Mouse (Mus musculus): Measurements from ENCODE around the gene Pik3ip1. TPM values are rescaled to one million over a fixed set of nuclear protein-coding genes. Genes with fewer than 3 reads are reported as not detected.

The Pik3ip1 gene
- polyA plus RNA-seq, 1 experiment from 2014 or later, result 2.5 TPM

- ATAC-seq, result peak; percentile 4
- Histone ChIP-seq H3K9ac (replicated peaks) (peak overlapping the region; percentile 95), H3K36me3 (replicated peaks; ENCODE audit: insufficient read depth, low read length) (peaks cover 33% of the 10 kb centered on the region), H3K4me2 (ENCODE audit: low read depth, low read length) (peak overlapping the region; percentile 100), H3K9me3 (ENCODE audit: low read length) (no peaks in the 10 kb centered on the region), H3K27ac (ENCODE audit: low read depth) (peak overlapping the region; percentile 99), H3K4me1 (ENCODE audit: insufficient read depth) (peaks cover 51% of the 10 kb centered on the region), H3K4me3 (ENCODE audit: low read depth, low read length) (peak overlapping the region; percentile 93), H3K27me3 (ENCODE audit: insufficient read depth, low read length) (no peaks in the 10 kb centered on the region)
- WGBS (ENCODE audit: insufficient replicate concordance), result under 1% methylated on average over 8 of the region's 8 CpGs
- DNase-seq, result peak; percentile 76
- no peak for TF ChIP-seq EP300 (IDR thresholded peaks at IDR 0.05; ENCODE audit: low read depth)
- TF ChIP-seq CTCF (IDR thresholded peaks at IDR 0.05; ENCODE audit: low read depth), result no peak
Measured at GRCm38 (mm10) chr11:3292062-3292421, 38.2 kb upstream of the Pik3ip1 start.

DNA sequence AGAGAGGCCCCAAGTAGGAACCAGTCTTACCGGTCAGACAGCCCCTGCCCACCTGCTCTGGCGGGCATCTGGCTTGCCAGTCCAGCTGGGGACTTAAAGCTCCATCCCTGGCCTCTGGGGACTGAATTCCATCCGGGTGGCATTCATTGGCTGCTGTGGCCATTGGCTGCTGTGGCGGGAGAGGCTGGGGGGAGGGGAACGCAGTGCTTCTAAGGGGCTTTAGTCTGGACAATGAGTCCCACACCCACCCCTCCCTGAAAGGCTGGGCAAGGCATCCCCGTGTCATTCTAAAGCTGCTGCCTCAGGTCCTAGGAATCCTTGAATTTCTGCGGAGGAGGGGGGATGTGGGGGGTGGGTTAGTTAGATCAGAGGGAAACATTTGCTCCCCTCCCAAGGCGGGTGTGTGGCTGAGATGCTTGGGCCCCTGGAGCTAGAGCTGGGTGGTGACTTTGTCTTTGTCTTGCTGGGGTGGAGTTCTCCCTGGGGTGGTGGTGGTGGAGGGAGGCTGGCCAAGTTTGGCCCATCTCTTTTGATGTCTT is 37.4 kb upstream of the Pik3ip1 start:
- no peak for ATAC-seq
- Histone ChIP-seq H3K4me3 (ENCODE audit: low read depth, low read length) (peak overlapping the region; percentile 93), H3K9me3 (ENCODE audit: low read length) (no peaks in the 10 kb centered on the region), H3K27ac (ENCODE audit: low read depth) (peak overlapping the region; percentile 99), H3K4me1 (ENCODE audit: insufficient read depth) (peaks cover 51% of the 10 kb centered on the region), H3K4me2 (ENCODE audit: low read depth, low read length) (peak overlapping the region; percentile 100), H3K36me3 (replicated peaks; ENCODE audit: insufficient read depth, low read length) (peaks cover 41% of the 10 kb centered on the region), H3K27me3 (ENCODE audit: insufficient read depth, low read length) (no peaks in the 10 kb centered on the region), H3K9ac (replicated peaks) (peak overlapping the region; percentile 95)
- no peak for DNase-seq
- no peak for TF ChIP-seq EP300 (IDR thresholded peaks at IDR 0.05; ENCODE audit: low read depth)
- no peak for TF ChIP-seq CTCF (IDR thresholded peaks at IDR 0.05; ENCODE audit: low read depth)
- 7% methylated on average over 8 of the region's 8 CpGs for WGBS (ENCODE audit: insufficient replicate concordance)

- 35% methylated on average over 4 of the region's 4 CpGs for WGBS (ENCODE audit: insufficient replicate concordance)
- Histone ChIP-seq H3K4me2 (ENCODE audit: low read depth, low read length) (peak overlapping the region; percentile 100), H3K9me3 (ENCODE audit: low read length) (no peaks in the 10 kb centered on the region), H3K36me3 (replicated peaks; ENCODE audit: insufficient read depth, low read length) (peaks cover 47% of the 10 kb centered on the region), H3K4me3 (ENCODE audit: low read depth, low read length) (peak overlapping the region; percentile 93), H3K27ac (ENCODE audit: low read depth) (peak overlapping the region; percentile 99), H3K4me1 (ENCODE audit: insufficient read depth) (peaks cover 48% of the 10 kb centered on the region), H3K9ac (replicated peaks) (peak overlapping the region; percentile 95), H3K27me3 (ENCODE audit: insufficient read depth, low read length) (no peaks in the 10 kb centered on the region)
- DNase-seq, result no peak
- TF ChIP-seq EP300 (IDR thresholded peaks at IDR 0.05; ENCODE audit: low read depth) (no peak), CTCF (IDR thresholded peaks at IDR 0.05; ENCODE audit: low read depth) (no peak)
- no peak for ATAC-seq
Measured at GRCm38 (mm10) chr11:3293361-3293760, 36.8 kb upstream of the Pik3ip1 start.

- H3K4me2 ChIP-seq (ENCODE audit: low read depth, low read length), result no peak overlapping the region
- ATAC-seq (no peak), DNase-seq (no peak)
- H3K4me1 ChIP-seq (ENCODE audit: insufficient read depth), result peaks cover 40% of the 10 kb centered on the region
- no peaks in the 10 kb centered on the region for H3K27me3 ChIP-seq (ENCODE audit: insufficient read depth, low read length)
- WGBS (ENCODE audit: insufficient replicate concordance), result 95% methylated on average over 2 of the region's 2 CpGs
- no peak overlapping the region for H3K27ac ChIP-seq (ENCODE audit: low read depth)
- H3K9me3 ChIP-seq (ENCODE audit: low read length), result no peaks in the 10 kb centered on the region
- no peak for TF ChIP-seq EP300 (IDR thresholded peaks at IDR 0.05; ENCODE audit: low read depth)
- no peak for TF ChIP-seq CTCF (IDR thresholded peaks at IDR 0.05; ENCODE audit: low read depth)
- no peak overlapping the region for H3K4me3 ChIP-seq (ENCODE audit: low read depth, low read length)
- 0 out of 2 replicates have a peak overlapping the region, but pooled peaks have one; percentile 11 for H3K9ac ChIP-seq (replicated peaks)
- H3K36me3 ChIP-seq (replicated peaks; ENCODE audit: insufficient read depth, low read length), result peaks cover 59% of the 10 kb centered on the region
Measured at GRCm38 (mm10) chr11:3294641-3295040, 35.6 kb upstream of the Pik3ip1 start.

GRCm38 (mm10) chr11:3296056-3296455 is 34.1 kb upstream of the Pik3ip1 start:
- Histone ChIP-seq H3K9me3 (ENCODE audit: low read length) (no peaks in the 10 kb centered on the region), H3K4me1 (ENCODE audit: insufficient read depth) (peaks cover 33% of the 10 kb centered on the region), H3K4me2 (ENCODE audit: low read depth, low read length) (no peak overlapping the region), H3K9ac (replicated peaks) (no peak overlapping the region), H3K27ac (ENCODE audit: low read depth) (no peak overlapping the region; the same call in 1 of the 2 replicates), H3K27me3 (ENCODE audit: insufficient read depth, low read length) (no peaks in the 10 kb centered on the region), H3K36me3 (replicated peaks; ENCODE audit: insufficient read depth, low read length) (peaks cover 73% of the 10 kb centered on the region), H3K4me3 (ENCODE audit: low read depth, low read length) (no peak overlapping the region)
- 59% methylated on average over 5 of the region's 5 CpGs for WGBS (ENCODE audit: insufficient replicate concordance)
- TF ChIP-seq EP300 (IDR thresholded peaks at IDR 0.05; ENCODE audit: low read depth), result no peak
- no peak for TF ChIP-seq CTCF (IDR thresholded peaks at IDR 0.05; ENCODE audit: low read depth)
- DNase-seq, result no peak
- no peak for ATAC-seq

DNA sequence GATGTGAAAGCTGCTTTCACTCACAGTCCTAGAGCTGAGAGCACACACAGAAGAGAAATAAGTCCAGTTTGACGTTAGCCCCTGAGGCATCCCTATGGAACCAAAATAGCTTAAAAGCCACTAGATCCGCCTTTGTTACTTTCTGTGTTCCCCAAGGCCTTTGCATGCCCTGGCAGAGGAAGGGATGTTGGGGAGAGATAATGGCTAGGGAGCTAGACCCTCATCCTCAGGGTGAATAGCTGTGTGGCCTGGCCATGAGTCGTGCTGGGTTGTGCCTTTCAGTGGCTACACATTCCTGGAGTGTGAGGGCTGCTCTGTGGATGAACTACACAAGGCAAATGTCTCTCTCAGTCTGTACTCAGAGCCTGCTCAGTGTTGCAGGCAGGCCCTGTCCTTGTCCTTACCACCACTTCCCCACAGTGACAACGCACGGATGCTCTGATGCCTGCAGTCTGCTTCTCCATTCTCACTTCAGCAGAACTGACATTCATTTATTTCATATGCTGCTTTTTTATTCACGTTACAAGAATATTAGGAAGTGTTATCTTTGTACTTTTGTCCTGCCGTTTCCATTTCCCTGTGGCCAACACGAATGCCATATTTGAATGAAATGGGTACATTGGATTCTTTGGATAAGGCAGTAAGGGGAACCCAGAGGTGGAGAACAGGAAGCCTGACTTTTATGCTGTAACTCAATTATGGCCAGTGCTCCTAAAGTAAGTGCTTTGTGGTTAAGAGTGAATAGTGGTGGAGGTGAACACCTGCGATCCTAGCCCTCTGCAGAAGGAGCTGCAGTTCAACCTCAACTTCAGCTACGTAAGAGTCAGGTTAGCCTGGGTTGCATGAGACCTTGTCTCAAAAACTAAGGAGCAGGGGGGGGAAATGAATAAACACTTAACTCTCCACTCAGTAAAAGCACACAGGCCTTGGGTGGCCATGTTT is 32.1 kb upstream of the Pik3ip1 start:
- no peak overlapping the region for H3K4me2 ChIP-seq (ENCODE audit: low read depth, low read length)
- 61% methylated on average over 10 of the region's 10 CpGs for WGBS (ENCODE audit: insufficient replicate concordance)
- no peak overlapping the region for H3K4me3 ChIP-seq (ENCODE audit: low read depth, low read length)
- no peaks in the 10 kb centered on the region for H3K9me3 ChIP-seq (ENCODE audit: low read length)
- H3K4me1 ChIP-seq (ENCODE audit: insufficient read depth), result peaks cover 12% of the 10 kb centered on the region
- H3K9ac ChIP-seq (replicated peaks), result no peak overlapping the region
- TF ChIP-seq EP300 (IDR thresholded peaks at IDR 0.05; ENCODE audit: low read depth) (no peak), CTCF (IDR thresholded peaks at IDR 0.05; ENCODE audit: low read depth) (no peak)
- DNase-seq (no peak), ATAC-seq (peak; percentile 33; the same call in 1 of the 2 replicates)
- no peaks in the 10 kb centered on the region for H3K27me3 ChIP-seq (ENCODE audit: insufficient read depth, low read length)
- peaks cover 79% of the 10 kb centered on the region for H3K36me3 ChIP-seq (replicated peaks; ENCODE audit: insufficient read depth, low read length)
- peak overlapping the region; percentile 35; the same call in 1 of the 2 replicates for H3K27ac ChIP-seq (ENCODE audit: low read depth)
